Comparison of ENCODE assay signal across 12 mouse cellular contexts in the genomic region with DNA sequence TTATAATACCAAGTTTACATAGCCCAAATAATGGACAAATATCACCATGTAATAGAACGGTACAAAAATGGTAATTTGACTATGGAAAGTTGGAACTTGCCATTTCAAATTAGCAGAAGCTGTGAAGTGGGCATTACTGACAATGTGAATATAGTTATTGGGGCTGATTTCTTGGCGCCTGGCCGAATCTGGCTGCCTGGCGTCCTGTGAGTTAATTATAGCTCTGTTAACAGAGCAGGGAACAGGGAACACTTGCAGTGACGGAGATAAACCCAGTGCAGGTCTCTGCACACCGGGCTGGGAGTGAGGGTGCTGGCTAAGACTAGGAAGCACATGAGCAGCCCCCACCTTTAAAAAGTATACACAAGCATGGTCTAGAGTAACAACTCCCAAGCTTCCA.
DNase-seq lines count a peak whose midpoint lies in the region; ATAC-seq and TF ChIP-seq lines count a peak whose summit lies in the region.
"Had no signal": no experiment of that assay in that cellular context is flagged by ENCODE, and none has a peak within 500 bp of the region (broad histone marks: within the 10 kb centered on the region; RNA-seq: fewer than 3 reads in every experiment).

No protein-coding gene starts in this region.

- H3K27ac ChIP-seq in midbrain, embryonic 14.5 days (replicated peaks; ENCODE audit: low read depth, low read length): no peak overlapping the region
- H3K27ac ChIP-seq in midbrain, postnatal 0 days (ENCODE audit: low read depth, low read length): no peak overlapping the region
- H3K27ac ChIP-seq in hindbrain, embryonic 16.5 days (ENCODE audit: low read depth, low read length): no peak overlapping the region
- H3K27ac ChIP-seq: liver, embryonic 13.5 days had no signal

- peak; percentile 58 for DNase-seq in cerebellum, adult 11 months
- peak; percentile 25 for DNase-seq in midbrain, embryonic 14.5 days
- DNase-seq in midbrain, postnatal 0 days (ENCODE audit: low spot score): no peak
- DNase-seq in heart, adult 18-20 months: peak; percentile 82
- DNase-seq in heart, postnatal 4 days: peak; percentile 83
- no peak for DNase-seq in embryo, embryonic 11 days
- DNase-seq: adrenal gland, adult 8-10 months; layer of hippocampus, adult 9-11 months; liver, embryonic 13.5 days had no signal

- H3K4me1 ChIP-seq in midbrain, embryonic 14.5 days (ENCODE audit: control insufficient read depth, insufficient read depth, low read length): peaks cover 13% of the 10 kb centered on the region
- H3K4me1 ChIP-seq in midbrain, postnatal 0 days (ENCODE audit: insufficient read depth, low read length): 0 out of 2 replicates have a peak, but pooled peaks cover 4% of the 10 kb centered on the region
- H3K4me1 ChIP-seq in hindbrain, embryonic 16.5 days (ENCODE audit: control insufficient read depth, insufficient read depth, low read depth, low read length): peaks cover 19% of the 10 kb centered on the region

- H3K4me3 ChIP-seq in midbrain, embryonic 14.5 days (replicated peaks; ENCODE audit: low read depth, low read length): no peak overlapping the region
- no peak overlapping the region for H3K4me3 ChIP-seq in midbrain, postnatal 0 days (ENCODE audit: low read depth, low read length)
- H3K4me3 ChIP-seq in hindbrain, embryonic 16.5 days (ENCODE audit: low read length): no peak overlapping the region
- H3K4me3 ChIP-seq: liver, embryonic 13.5 days; megakaryocyte, embryonic 14.5 days had no signal

- no peaks in the 10 kb centered on the region for H3K27me3 ChIP-seq in midbrain, embryonic 14.5 days (ENCODE audit: control insufficient read depth, insufficient read depth, low read length)
- H3K27me3 ChIP-seq in midbrain, postnatal 0 days (ENCODE audit: insufficient read depth, low read length): no peaks in the 10 kb centered on the region
- no peaks in the 10 kb centered on the region for H3K27me3 ChIP-seq in hindbrain, embryonic 16.5 days (replicated peaks; ENCODE audit: control insufficient read depth, insufficient read depth, low read length)
- H3K27me3 ChIP-seq: liver, embryonic 13.5 days; megakaryocyte, embryonic 14.5 days had no signal

- TF ChIP-seq CTCF in midbrain, postnatal 0 days (IDR thresholded peaks at IDR 0.05): no peak

- H3K9me3 ChIP-seq in midbrain, embryonic 14.5 days (ENCODE audit: control insufficient read depth, low read length): no peaks in the 10 kb centered on the region
- no peaks in the 10 kb centered on the region for H3K9me3 ChIP-seq in midbrain, postnatal 0 days (ENCODE audit: low read length)
- no peaks in the 10 kb centered on the region for H3K9me3 ChIP-seq in hindbrain, embryonic 16.5 days (ENCODE audit: control insufficient read depth, low read length)
- H3K9me3 ChIP-seq: liver, embryonic 13.5 days; megakaryocyte, embryonic 14.5 days had no signal

- H3K36me3 ChIP-seq in midbrain, embryonic 14.5 days (ENCODE audit: control insufficient read depth, insufficient read depth, low read length): no peaks in the 10 kb centered on the region
- H3K36me3 ChIP-seq in midbrain, postnatal 0 days (ENCODE audit: insufficient read depth, low read length): no peaks in the 10 kb centered on the region
- no peaks in the 10 kb centered on the region for H3K36me3 ChIP-seq in hindbrain, embryonic 16.5 days (ENCODE audit: control insufficient read depth, insufficient read depth, low read length)
- H3K36me3 ChIP-seq: liver, embryonic 13.5 days had no signal

- WGBS in midbrain, embryonic 14.5 days: 73% methylated on average over 6 of the region's 6 CpGs
- WGBS in midbrain, postnatal 0 days: 47% methylated on average over 6 of the region's 6 CpGs
- WGBS in hindbrain, embryonic 16.5 days: 42% methylated on average over 6 of the region's 6 CpGs

- H3K4me2 ChIP-seq in midbrain, embryonic 14.5 days (ENCODE audit: low read length): no peak overlapping the region
- no peak overlapping the region for H3K4me2 ChIP-seq in midbrain, postnatal 0 days (ENCODE audit: low read depth, low read length, poor library complexity, severe bottlenecking)
- no peak overlapping the region for H3K4me2 ChIP-seq in hindbrain, embryonic 16.5 days (ENCODE audit: low read length)
- H3K4me2 ChIP-seq: liver, embryonic 13.5 days had no signal

- ATAC-seq in cerebellum, adult (ENCODE audit: insufficient number of reproducible peaks, low FRiP score, low TSS enrichment): no peak
- no peak for ATAC-seq in midbrain, embryonic 14.5 days (ENCODE audit: low FRiP score, low TSS enrichment)
- no peak for ATAC-seq in midbrain, postnatal 0 days (ENCODE audit: low FRiP score)
- no peak for ATAC-seq in hindbrain, embryonic 16.5 days

- no peak overlapping the region for H3K9ac ChIP-seq in midbrain, embryonic 14.5 days (replicated peaks; ENCODE audit: low read length)
- no peak overlapping the region for H3K9ac ChIP-seq in midbrain, postnatal 0 days (replicated peaks; ENCODE audit: low read length, poor library complexity, severe bottlenecking)
- no peak overlapping the region for H3K9ac ChIP-seq in hindbrain, embryonic 16.5 days (ENCODE audit: low read depth, low read length)
- H3K9ac ChIP-seq: liver, embryonic 13.5 days had no signal

Comparison
In these comparisons a context has a peak if more than half of its experiments do, and no peak if none do; other contexts are left out.
1. DNase-seq: peak in cerebellum, adult 11 months (single experiment), midbrain, embryonic 14.5 days (single experiment), heart, adult 18-20 months (2 of 2) and heart, postnatal 4 days (single experiment); none in midbrain, postnatal 0 days (single experiment) and embryo, embryonic 11 days (single experiment).